Mouse (Mus musculus) brown adipose tissue, adult 24 weeks (tissue): ENCODE measurements around the gene Vps35l. TPM values are rescaled to one million over a fixed set of nuclear protein-coding genes. Genes with fewer than 3 reads are reported as not detected.

Experiments
- H3K27ac ChIP-seq: fragments of 200-500 bp; replicated peaks from 2 replicates; pipeline ENCODE4 v1.5.1; 2012; ENCODE audit warnings: low read depth, mild to moderate bottlenecking, low read length
- H3K4me1 ChIP-seq: fragments of 200-500 bp; 2 replicates; pipeline ENCODE4 v1.6.1; 2012; ENCODE audit warnings: low read length, mixed read lengths; ENCODE audit not compliant: control insufficient read depth, insufficient read depth, insufficient read length
- H3K4me3 ChIP-seq: fragments of 200-500 bp; 2 replicates; pipeline ENCODE4 v1.5.1; 2012; ENCODE audit warnings: low read depth, mild to moderate bottlenecking, low read length, moderate library complexity; ENCODE audit not compliant: insufficient read depth
- polyA plus RNA-seq: library from polyadenylated mRNA; stranded (reverse); fragments of >200 nt; gene quantifications from 2 replicates; pipeline ENCODE4 v1.2.4, GENCODE M21; 2012; ENCODE audit not compliant: missing spikeins, insufficient read depth, insufficient read length

The Vps35l gene
- polyA plus RNA-seq, 1 experiment: 39.6 TPM

DNA sequence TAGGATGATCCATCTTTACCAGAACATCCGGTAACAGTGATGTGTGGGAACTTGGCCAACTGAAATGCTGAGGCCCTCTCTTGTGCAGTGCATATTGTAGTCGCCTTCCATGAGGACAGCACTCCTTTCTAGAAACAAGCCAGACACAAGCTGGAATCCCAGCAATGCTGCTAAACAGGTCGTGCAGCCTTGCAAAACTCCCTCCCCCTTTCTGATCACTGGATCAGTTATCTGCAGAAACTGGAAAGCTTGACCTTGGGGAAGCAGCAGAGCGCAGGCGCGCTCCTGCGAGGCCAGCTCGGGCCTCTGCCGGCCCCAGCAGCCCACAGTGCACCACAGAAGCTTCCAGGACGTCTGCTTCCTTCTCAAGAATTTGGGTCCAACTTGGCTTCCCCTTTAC is 108.8 kb downstream of the Vps35l start:
- H3K4me1 ChIP-seq: peaks cover 17% of the 10 kb centered on the region
- no peak overlapping the region for H3K27ac ChIP-seq
- no peak overlapping the region for H3K4me3 ChIP-seq

DNA sequence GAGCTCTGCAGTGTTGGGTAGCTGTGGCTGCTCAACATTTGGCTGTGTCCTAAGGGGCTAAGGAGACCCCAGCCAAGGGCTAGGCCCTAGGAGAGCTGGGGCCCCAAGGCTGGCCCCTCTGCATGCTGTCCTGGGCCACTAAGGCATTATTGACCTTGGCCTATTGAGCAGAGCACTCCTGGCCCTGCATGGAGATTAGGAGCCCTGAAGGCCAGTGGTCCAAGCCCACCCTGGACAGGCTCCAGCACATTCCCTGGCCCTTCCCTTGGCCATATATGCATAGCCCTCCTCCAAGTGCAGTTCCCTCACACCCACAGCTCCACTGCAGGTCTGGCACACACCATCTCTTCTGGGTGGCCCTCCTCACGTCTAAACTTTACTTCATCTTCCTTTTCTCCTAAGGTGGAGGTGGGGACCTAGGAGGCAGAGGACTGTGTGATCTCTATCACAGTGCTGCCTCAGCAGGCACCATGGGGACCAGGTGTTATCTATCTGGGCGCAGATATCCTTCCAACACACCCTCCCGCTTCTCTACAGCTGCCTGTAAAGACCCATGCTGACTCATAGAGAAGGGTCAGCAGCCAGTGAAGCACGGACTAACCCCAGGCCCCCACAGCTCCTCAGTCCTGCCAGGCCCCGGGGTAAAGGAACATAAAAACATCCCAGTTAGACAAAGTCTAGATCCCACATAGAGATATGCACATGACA is 109.7 kb downstream of the Vps35l start:
- peaks cover 24% of the 10 kb centered on the region for H3K4me1 ChIP-seq
- no peak overlapping the region for H3K4me3 ChIP-seq
- H3K27ac ChIP-seq: no peak overlapping the region

DNA sequence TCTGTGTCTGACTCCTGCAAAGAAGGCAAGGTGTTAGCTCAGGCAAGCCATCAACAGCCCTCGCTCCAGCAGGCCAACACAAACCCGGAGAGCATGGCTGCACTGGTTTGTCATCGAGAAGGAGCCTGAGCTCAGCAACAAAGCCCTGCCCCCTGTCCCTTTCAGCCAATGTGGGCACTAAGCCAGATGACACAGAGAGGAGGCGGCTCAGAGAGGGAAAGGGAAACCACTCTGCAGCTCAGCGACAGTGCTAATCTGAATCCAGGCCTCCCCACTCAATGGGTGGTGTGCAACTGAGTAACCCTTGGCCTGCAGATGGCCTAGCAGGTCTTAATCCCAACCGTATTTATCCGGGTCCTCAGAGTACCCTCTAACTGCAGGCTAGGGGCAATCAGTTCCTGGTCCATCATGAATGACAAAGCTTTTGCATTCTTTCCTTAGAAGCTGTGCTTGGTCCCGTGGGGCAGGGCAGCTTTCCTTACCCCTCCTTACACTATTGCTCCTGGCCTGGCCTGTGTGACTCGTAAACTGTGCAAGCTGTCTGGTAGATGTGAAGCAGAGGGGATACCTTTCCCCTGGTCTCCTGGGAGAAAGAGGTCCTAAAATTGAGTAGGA is 110.8 kb downstream of the Vps35l start:
- H3K4me3 ChIP-seq: no peak overlapping the region
- no peak overlapping the region; the same call in 1 of the 2 replicates for H3K27ac ChIP-seq
- peaks cover 26% of the 10 kb centered on the region for H3K4me1 ChIP-seq

DNA sequence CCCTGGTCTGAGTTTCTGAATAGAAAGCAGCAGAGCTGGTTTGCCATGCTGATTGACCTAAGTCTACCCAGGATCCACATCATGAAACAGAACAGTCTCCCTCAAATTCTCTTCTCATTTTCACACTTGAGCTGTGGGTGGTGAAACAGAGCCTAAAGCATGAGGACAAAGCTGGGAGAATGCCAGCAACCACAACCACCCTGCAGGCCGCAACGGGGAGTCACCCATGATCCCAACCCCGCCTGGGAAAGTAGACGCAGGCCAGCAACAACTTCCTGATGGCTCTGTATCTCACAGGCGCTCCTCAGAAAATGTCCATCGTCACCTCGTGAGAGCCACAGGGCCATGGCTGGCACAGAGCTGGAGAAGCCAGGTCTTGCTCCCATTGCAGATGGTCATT is 111.5 kb downstream of the Vps35l start:
- Histone ChIP-seq H3K27ac (0 out of 2 replicates have a peak overlapping the region, but pooled peaks have one; percentile 10), H3K4me3 (no peak overlapping the region), H3K4me1 (peaks cover 26% of the 10 kb centered on the region)

DNA sequence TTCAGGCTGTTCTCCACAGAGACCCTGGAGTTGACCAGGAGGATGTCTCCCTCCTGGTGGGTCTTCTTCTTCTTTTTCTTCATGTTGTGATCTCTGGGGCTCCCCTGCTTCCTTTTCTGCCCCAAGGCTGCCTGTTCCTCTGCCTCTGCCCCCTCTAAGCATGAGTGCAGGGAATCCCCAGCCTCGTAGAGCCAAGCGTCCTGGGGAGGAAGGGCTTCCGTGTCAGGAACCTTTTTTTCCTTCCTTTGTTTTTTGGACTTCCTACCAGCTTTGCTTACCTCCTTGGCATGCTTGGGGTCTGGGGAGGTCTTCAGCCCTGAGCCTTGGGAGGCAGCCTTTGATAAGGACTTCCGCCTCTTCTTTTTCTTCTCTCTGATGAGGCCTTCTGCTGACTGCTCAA is 112.6 kb downstream of the Vps35l start:
- Histone ChIP-seq H3K4me1 (peaks cover 26% of the 10 kb centered on the region), H3K4me3 (no peak overlapping the region), H3K27ac (peak overlapping the region; percentile 35)

DNA sequence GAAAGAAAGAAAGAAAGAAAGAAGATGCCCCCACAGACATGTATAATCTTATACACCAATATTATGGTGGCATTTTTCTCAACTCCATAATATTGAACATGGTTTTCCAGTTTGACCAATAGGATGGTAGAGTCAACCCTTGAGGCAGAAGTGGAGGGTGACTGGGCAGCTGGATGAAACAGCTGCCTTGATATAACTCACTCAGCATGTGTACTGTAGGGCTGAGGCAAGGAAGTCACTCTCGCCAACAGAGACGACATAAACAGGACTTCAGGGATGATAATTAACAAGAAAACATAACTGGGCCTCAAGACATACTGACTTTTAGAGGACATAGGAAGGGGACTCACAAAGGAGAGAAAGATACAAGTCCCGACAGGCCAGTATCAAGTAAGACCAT is 114.6 kb downstream of the Vps35l start:
- Histone ChIP-seq H3K4me3 (peak overlapping the region; percentile 79), H3K27ac (no peak overlapping the region), H3K4me1 (peaks cover 26% of the 10 kb centered on the region)

DNA sequence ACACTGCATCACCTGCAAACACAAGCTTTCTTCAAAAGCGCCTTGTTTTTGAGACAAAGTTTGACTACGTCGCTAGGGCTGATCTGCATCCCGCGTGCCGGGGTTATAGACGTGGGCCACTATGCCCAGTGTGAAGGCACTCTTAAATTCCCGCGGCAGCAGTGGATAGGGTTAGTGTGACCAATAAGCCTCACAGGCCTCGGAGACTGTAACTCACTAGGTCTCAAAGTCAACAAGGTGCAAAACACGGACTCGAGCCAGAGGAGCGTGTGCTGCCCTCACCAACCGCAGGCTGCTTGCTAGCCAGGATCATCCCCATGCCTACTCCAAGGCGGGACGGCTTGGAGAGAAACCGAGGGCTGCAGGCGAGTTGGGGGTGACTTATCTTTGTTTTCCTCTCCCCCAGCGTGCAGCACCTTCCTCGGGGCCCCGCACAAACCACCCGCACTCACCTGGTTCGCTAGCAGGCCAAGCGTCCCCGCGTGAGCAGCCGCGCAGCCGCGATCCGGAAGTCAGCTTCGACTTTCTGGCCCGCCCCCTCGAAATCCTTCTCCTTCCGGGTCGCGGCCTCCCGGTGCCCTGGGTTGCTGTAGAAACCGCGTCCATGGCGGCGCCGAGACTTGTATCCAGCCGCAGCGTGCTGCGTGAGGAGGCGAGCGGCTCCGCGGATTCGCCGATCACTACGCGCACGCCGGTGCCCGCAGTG is 115.3 kb downstream of the Vps35l start, which contains the start of gene Iqck:
Gene Iqck, plus strand, starts transcription at position 582 of the 706 bp plus-strand sequence.
- Histone ChIP-seq H3K4me3 (peak within 1 kb of the TSS; percentile 79), H3K4me1 (peaks cover 25% of the 10 kb centered on the region), H3K27ac (peak within 1 kb of the TSS; percentile 40; the same call in 1 of the 2 replicates)

DNA sequence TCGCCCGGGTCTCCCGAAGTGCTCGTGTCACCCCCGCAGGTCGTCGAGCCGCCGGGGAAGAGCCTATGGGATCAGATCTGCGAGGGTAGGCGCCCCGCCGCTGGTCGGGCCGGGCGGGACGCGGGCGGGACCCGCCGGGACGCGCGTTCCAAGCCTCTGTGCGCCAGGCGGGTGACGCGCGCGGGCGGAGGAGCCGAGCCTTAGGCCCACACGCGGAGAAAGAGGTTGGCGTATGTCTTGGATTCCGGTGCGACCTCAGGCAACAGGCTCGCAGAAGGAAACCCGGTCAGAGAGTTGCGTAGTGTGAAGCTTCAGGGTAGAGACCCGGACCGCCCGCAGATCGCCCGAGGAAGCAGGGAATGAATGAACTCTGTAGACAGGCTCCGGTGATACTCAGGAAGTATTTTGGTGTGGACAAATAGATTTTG is 115.9 kb downstream of the Vps35l start, which contains the start of gene Knop1:
Gene Knop1, minus strand, starts transcription at position 378 of the 428 bp plus-strand sequence.
- Histone ChIP-seq H3K27ac (peak within 1 kb of the TSS; percentile 40; the same call in 1 of the 2 replicates), H3K4me1 (peaks cover 20% of the 10 kb centered on the region; the same call in 1 of the 2 replicates), H3K4me3 (peak within 1 kb of the TSS; percentile 79)

DNA sequence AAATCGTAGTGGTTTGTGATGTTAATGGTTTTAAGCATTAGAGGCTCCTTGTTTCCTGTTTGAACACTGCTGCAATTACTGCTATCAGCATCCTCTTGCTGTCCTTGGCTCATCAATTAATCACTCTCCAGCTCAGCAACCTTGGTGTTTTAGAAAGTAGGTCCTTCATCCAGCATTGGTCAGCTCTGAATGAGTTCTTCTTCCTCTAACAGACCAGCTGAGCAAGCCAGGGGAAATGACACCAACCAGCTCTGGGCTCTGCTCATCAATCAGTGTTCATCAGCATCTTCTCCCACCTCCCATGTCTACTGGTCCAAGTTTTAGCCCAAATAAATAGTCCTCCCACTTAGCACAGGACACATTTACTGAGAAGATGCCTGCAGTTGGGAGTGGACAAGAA is 118.6 kb downstream of the Vps35l start:
- H3K4me3 ChIP-seq: no peak overlapping the region
- H3K27ac ChIP-seq: no peak overlapping the region
- peaks cover 11% of the 10 kb centered on the region; the same call in 1 of the 2 replicates for H3K4me1 ChIP-seq

DNA sequence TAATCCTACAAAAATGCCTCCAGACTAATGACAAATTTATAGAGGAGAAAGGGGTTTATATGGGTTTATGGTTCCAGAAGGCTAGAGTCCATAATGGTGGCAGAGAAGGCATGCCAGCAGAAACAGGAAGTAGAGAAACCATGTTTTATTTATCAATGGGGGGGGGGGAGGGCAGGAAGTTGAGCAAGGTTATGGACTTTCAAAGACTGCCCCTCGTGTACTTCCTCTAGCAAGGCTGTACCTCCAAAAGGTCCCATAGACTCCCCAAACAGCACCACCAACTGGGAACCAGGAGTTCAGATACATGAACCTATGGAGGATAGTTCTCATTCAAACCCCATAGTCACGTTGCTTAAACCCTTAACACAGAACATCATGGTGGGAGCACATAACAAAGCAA is 125.3 kb downstream of the Vps35l start:
- H3K27ac ChIP-seq: no peak overlapping the region

DNA sequence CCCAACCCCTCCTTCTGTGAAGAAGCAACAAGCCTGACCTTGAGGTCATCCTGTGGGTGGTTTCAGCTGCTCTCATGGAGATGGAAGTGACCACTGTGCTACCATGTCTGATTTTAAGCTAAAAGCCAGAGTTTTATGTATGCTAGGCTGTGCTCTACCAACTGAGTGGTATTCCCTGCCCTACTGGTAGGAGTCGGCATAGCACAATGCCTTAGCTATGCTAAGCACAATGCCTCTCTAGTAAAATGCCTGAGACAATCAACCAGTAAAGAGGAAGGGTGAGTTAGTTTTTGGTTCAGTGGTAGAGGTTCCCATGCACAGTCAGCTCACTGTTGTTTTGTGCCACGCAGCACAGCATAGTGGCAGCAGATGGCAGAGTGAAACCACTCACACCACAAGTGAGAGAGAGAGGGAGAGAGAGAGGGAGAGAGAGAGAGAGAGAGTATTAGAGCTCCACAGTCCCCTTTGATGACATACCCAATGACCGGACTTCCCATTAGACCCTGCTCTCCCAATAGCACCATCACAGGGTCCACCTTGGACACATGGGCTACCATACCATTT is 139.5 kb downstream of the Vps35l start:
- no peaks in the 10 kb centered on the region for H3K4me1 ChIP-seq
- H3K4me3 ChIP-seq: no peak overlapping the region
- no peak overlapping the region for H3K27ac ChIP-seq

More for the DNA sequence above, 125.3 kb downstream of the Vps35l start:
- Histone ChIP-seq H3K4me1 (no peaks in the 10 kb centered on the region; the same call in 1 of the 2 replicates), H3K4me3 (no peak overlapping the region)

DNA sequence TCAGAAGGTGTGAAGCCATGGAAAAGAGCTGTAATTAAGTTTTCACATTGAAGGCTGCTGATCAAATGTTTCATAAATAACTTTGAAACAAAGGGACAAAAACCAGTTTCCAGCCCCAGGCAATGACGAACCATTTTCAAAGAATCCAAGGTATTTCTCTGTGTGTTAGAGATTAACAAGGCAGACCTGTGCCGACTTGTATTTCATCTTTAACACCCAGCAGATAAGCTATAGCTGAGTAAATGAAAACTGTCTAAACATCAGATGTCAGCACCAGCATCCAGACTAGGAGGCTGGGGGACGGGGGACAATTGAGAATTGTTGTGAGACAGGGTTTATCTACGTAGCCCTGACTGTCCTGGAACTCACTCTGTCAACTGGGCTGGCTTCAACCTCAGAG is 143.9 kb downstream of the Vps35l start:
- no peak overlapping the region for H3K4me3 ChIP-seq
- no peak overlapping the region for H3K27ac ChIP-seq
- no peaks in the 10 kb centered on the region for H3K4me1 ChIP-seq

DNA sequence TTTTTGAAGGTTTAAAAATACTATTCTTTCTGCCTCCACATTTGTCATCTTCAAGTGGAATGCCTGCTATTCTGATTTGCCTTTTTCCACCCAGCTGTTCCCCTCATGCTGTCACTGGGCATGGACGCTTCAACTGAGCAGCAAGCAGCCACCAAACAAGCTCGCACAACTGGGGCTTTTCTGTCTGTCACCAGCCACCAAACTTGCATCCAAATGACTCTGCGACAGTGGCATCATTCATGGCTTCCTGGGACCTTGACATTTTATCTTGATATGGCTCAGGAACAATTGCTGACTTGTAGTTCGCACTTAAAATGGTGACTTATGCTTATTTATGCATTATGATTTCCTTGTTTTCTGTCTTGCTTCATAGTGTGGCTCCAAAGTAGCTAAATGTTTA is 144.9 kb downstream of the Vps35l start:
- no peak overlapping the region for H3K4me3 ChIP-seq
- no peak overlapping the region for H3K27ac ChIP-seq
- H3K4me1 ChIP-seq: no peaks in the 10 kb centered on the region

DNA sequence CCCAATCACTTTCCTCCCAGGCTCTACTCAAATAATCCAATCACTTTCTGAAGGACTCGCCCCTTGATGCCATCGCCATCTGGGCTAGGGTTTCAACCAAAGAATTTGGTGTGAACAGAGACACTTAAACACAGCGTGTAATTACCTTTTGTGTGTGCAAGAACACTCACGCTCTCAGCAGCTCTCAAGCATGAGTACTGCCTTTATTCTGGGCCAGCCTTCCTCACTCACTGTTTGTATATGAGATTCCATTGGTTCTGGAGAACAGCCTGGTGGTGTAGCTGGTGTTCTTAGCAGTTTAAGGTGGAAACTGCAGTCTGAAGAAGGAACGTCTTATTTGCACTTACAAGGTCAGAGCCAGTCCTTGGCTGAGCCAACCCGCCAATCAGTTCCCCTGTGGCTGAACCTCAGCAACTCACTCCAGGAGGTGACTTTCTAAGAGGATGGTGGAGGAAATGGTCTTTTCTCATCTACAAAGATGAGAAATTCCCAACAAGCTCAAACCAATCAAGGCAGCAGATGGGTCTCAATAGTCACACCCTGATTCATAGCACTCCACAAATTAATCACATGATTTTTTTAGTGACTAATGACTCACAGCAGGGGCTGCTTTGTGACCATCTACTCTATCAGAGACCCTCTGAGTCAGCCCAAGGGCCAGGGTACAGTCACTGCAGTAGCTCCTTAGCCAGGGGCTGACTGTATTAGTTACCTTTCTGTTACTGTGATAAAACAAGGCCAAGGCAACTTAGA is 147.5 kb downstream of the Vps35l start:
- no peak overlapping the region for H3K4me3 ChIP-seq
- H3K27ac ChIP-seq: no peak overlapping the region
- H3K4me1 ChIP-seq: no peaks in the 10 kb centered on the region
